Mouse (Mus musculus) E14TG2a.4 (cell line): ENCODE measurements around the gene AC124502.3.
A peak's percentile ranks its signal among the peaks of the same experiment; 100 is the strongest.

Experiments
- H3K27me3 ChIP-seq: 2 replicates; pipeline ENCODE4 v1.6.1; 2014; ENCODE audit warnings: low read length, control low read depth; ENCODE audit not compliant: insufficient read depth
- H3K36me3 ChIP-seq: 2 replicates; pipeline ENCODE4 v1.6.1; 2014; ENCODE audit warnings: low read length, control low read depth; ENCODE audit not compliant: insufficient read depth
- H3K4me1 ChIP-seq: replicated peaks from 2 replicates; pipeline ENCODE4 v1.6.1; 2014; ENCODE audit warnings: low read depth, low read length, control low read depth
- H3K4me3 ChIP-seq: replicated peaks from 2 replicates; pipeline ENCODE4 v1.5.1; 2014; ENCODE audit warnings: mild to moderate bottlenecking, low read length
- H3K9me3 ChIP-seq: 2 replicates; pipeline ENCODE4 v1.6.1; 2014; ENCODE audit warnings: low read length, control low read depth
- CTCF ChIP-seq: conservative IDR thresholded peaks from 2 replicates; pipeline ENCODE4 v1.5.1; 2014; ENCODE audit warnings: low read length
- NANOG ChIP-seq: IDR thresholded peaks from 2 replicates; pipeline ENCODE4 v1.6.1; 2014; ENCODE audit warnings: borderline replicate concordance, low read length, mixed read lengths
- POU5F1 ChIP-seq: IDR thresholded peaks from 2 replicates; pipeline ENCODE4 v1.6.1; 2014; ENCODE audit warnings: low read length, borderline replicate concordance

The AC124502.3 gene

GRCm38 (mm10) chr19:5062041-5062440 lies 23.4 kb downstream of the AC124502.3 start:
- TF ChIP-seq NANOG (no peak), CTCF (no peak), POU5F1 (no peak)
- no peaks in the 10 kb centered on the region for H3K9me3 ChIP-seq
- no peaks in the 10 kb centered on the region for H3K36me3 ChIP-seq
- peaks cover 12% of the 10 kb centered on the region for H3K27me3 ChIP-seq
- peaks cover 81% of the 10 kb centered on the region for H3K4me1 ChIP-seq
- H3K4me3 ChIP-seq = peak overlapping the region; percentile 41; the same call in 1 of the 2 replicates

DNA sequence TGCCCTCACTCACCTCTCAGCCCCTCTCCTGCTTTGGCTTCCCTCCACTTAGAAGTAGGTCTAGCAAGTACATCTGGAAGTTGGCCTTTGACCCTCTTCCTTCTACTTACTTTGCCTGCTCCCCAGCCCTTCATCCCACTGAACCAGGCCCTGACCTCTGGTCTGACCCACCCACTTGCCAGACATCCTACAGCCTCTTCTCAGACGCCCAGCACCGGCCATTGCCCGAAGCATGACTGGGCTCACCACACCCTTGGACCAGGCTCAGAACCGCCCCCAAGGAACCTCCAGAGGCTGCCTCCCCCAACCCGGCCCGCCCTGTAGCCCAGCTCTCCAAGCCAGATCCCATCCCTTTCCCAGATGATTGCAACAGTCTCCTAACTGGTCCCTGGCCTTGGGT lies 23.8 kb downstream of the AC124502.3 start:
- Histone ChIP-seq H3K9me3 (no peaks in the 10 kb centered on the region), H3K36me3 (no peaks in the 10 kb centered on the region), H3K27me3 (peaks cover 16% of the 10 kb centered on the region), H3K4me1 (peaks cover 81% of the 10 kb centered on the region), H3K4me3 (peak overlapping the region; percentile 41; the same call in 1 of the 2 replicates)
- TF ChIP-seq CTCF = no peak
- TF ChIP-seq POU5F1 = no peak
- no peak for TF ChIP-seq NANOG

GRCm38 (mm10) chr19:5065104-5065503 lies 26.4 kb downstream of the AC124502.3 start:
- no peaks in the 10 kb centered on the region for H3K36me3 ChIP-seq
- no peaks in the 10 kb centered on the region for H3K9me3 ChIP-seq
- peaks cover 76% of the 10 kb centered on the region for H3K4me1 ChIP-seq
- H3K4me3 ChIP-seq = no peak overlapping the region
- no peak for TF ChIP-seq POU5F1
- no peak for TF ChIP-seq CTCF
- no peak for TF ChIP-seq NANOG
- peaks cover 40% of the 10 kb centered on the region for H3K27me3 ChIP-seq

- Histone ChIP-seq H3K27me3 (peaks cover 51% of the 10 kb centered on the region), H3K9me3 (no peaks in the 10 kb centered on the region), H3K4me3 (peak overlapping the region; percentile 79), H3K4me1 (peaks cover 73% of the 10 kb centered on the region), H3K36me3 (no peaks in the 10 kb centered on the region)
- TF ChIP-seq NANOG (no peak), CTCF (no peak), POU5F1 (no peak)
Measured at GRCm38 (mm10) chr19:5067040-5067799, 28.5 kb downstream of the AC124502.3 start.

GRCm38 (mm10) chr19:5067867-5068569 lies 29.3 kb downstream of the AC124502.3 start, which contains the start of gene Cd248:
Gene Cd248 (plus strand): TSS chr19:5068078.
- Histone ChIP-seq H3K36me3 (no peaks in the 10 kb centered on the region), H3K4me3 (peak within 1 kb of the TSS; percentile 79), H3K4me1 (peaks cover 73% of the 10 kb centered on the region), H3K27me3 (peaks cover 51% of the 10 kb centered on the region), H3K9me3 (no peaks in the 10 kb centered on the region)
- TF ChIP-seq NANOG = no peak
- TF ChIP-seq POU5F1 = no peak
- TF ChIP-seq CTCF = no peak

GRCm38 (mm10) chr19:5068570-5069234 lies 30.0 kb downstream of the AC124502.3 start:
- no peaks in the 10 kb centered on the region for H3K36me3 ChIP-seq
- TF ChIP-seq NANOG (no peak), POU5F1 (no peak), CTCF (no peak)
- peaks cover 51% of the 10 kb centered on the region for H3K27me3 ChIP-seq
- no peaks in the 10 kb centered on the region for H3K9me3 ChIP-seq
- H3K4me1 ChIP-seq = peaks cover 75% of the 10 kb centered on the region
- peak overlapping the region; percentile 79 for H3K4me3 ChIP-seq

GRCm38 (mm10) chr19:5069486-5069885 lies 30.8 kb downstream of the AC124502.3 start:
- Histone ChIP-seq H3K9me3 (no peaks in the 10 kb centered on the region), H3K4me1 (peaks cover 78% of the 10 kb centered on the region), H3K36me3 (no peaks in the 10 kb centered on the region), H3K4me3 (no peak overlapping the region), H3K27me3 (peaks cover 51% of the 10 kb centered on the region)
- no peak for TF ChIP-seq CTCF
- TF ChIP-seq POU5F1 = no peak
- TF ChIP-seq NANOG = no peak

DNA sequence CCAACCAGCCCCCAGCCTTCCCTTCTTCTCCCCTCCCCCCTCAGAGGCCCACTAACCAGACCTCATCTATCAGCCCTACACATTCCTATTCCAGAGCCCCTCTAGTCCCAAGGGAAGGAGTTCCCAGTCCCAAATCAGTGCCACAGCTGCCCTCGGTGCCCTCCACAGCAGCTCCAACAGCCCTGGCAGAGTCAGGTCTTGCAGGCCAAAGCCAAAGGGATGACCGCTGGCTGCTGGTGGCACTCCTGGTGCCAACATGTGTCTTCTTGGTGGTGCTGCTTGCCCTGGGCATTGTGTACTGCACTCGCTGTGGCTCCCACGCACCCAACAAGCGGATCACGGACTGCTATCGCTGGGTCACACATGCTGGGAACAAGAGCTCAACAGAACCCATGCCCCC lies 31.3 kb downstream of the AC124502.3 start:
- Histone ChIP-seq H3K4me1 (peaks cover 74% of the 10 kb centered on the region), H3K27me3 (peaks cover 48% of the 10 kb centered on the region), H3K36me3 (no peaks in the 10 kb centered on the region), H3K9me3 (no peaks in the 10 kb centered on the region), H3K4me3 (peak overlapping the region; percentile 48)
- TF ChIP-seq POU5F1 (no peak), NANOG (no peak), CTCF (no peak)

DNA sequence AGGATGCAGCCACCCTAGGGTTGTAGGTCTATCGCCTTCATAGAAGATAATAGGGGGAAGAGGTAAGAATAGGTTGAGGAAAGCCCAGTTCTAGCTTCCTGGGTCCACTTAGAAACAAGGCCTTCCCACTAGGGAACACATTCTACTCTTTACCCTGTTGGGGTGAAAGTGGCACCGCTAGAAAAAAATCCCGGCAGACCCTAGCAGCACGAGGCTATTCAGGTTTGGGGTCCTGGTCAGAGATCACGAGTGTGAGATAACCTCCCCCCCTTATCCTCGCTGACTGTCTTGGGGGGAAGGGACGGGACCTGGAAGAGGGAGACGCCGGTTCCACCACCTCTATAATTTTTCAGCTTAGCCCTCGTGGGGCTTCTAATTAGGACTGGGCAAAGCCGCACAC lies 32.4 kb downstream of the AC124502.3 start:
- H3K27me3 ChIP-seq = peaks cover 45% of the 10 kb centered on the region

More for the DNA sequence above, 32.4 kb downstream of the AC124502.3 start:
- Histone ChIP-seq H3K4me1 (peaks cover 67% of the 10 kb centered on the region), H3K36me3 (no peaks in the 10 kb centered on the region), H3K9me3 (no peaks in the 10 kb centered on the region), H3K4me3 (peak overlapping the region; percentile 82)
- TF ChIP-seq CTCF (no peak), POU5F1 (no peak), NANOG (no peak)
